Mouse (Mus musculus): ENCODE results near the gene H2-T23.
"Not testable (repeated sequence)": the region's sequence is repeated elsewhere in the genome, so short reads cannot be mapped to it uniquely, and the experiment has no call there.

DNA sequence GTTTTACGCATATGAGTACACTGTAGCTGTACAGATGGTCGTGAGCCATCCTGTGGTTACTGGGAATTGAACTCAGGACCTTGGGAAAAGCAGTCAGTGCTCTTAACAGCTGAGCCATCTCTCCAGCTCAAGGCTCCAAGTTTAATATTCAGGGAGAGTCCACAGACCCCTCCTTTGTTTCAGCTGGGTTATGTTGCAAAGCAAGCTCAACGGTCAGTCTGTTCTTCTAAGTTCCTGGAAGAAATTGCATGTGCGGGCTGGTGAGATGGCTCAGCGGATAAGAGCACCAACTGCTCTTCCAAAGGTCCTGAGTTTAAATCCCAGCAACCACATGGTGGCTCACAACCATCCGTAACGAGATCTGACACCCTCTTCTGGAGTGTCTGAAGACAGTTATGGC, 28.2 kb downstream of the H2-T23 start:
- not testable (repeated sequence) for TF ChIP-seq CTCF (IDR thresholded peaks at IDR 0.05; ENCODE audit: low read depth, low read length); EP300 (IDR thresholded peaks at IDR 0.05; ENCODE audit: insufficient read depth, low read depth, low read length)

Measured in ES-Bruce4 (cell line).